33 mouse cellular contexts compared by ENCODE assay signal in the genomic region with DNA sequence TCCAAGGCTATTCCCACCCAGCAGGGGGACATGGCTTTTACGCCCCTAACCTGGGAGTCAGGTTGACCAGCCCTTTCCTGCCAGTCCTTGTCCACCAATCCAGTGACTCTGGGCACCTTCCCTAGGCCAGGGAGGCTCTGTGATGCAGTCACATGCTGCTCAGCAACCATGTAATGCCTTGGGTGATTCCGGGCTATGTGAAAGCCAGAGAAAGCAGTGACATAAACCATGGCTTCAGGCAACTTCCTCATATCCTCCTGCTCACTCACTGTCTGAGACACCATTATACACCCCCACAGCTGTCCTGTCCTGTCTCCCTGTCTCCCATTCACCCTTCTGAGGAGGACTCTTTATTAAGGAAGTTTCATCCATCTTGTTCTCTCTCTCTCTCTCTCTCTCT. TPM values are rescaled to one million over a fixed set of nuclear protein-coding genes. Genes with fewer than 3 reads are reported as not detected.
A peak's percentile ranks its signal among the peaks of the same experiment; 100 is the strongest.
DNase-seq lines count a peak whose midpoint lies in the region; ATAC-seq and TF ChIP-seq lines count a peak whose summit lies in the region.
"Had no signal": no experiment of that assay in that cellular context is flagged by ENCODE, and none has a peak within 500 bp of the region (broad histone marks: within the 10 kb centered on the region; RNA-seq: fewer than 3 reads in every experiment).

A gene (minus strand): TSS at position 101 of the 400 bp plus-strand sequence.

- no peak within 1 kb of the TSS for H3K9ac ChIP-seq in midbrain, postnatal 0 days (replicated peaks; ENCODE audit: low read length, poor library complexity, severe bottlenecking)
- H3K9ac ChIP-seq in midbrain, embryonic 11.5 days (ENCODE audit: low read length), result no peak within 1 kb of the TSS
- H3K9ac ChIP-seq in midbrain, embryonic 13.5 days (replicated peaks), result no peak within 1 kb of the TSS; the same call in 1 of the 2 replicates
- H3K9ac ChIP-seq in midbrain, embryonic 16.5 days (ENCODE audit: low read depth, low read length), result 0 out of 2 replicates have a peak within 1 kb of the TSS, but pooled peaks have one; percentile 4
- H3K9ac ChIP-seq: forebrain, embryonic 13.5 days; forebrain, postnatal 0 days; heart, embryonic 13.5 days; hindbrain, embryonic 14.5 days had no signal

- H3K4me2 ChIP-seq in midbrain, postnatal 0 days (ENCODE audit: low read depth, low read length, poor library complexity, severe bottlenecking), result no peak within 1 kb of the TSS
- H3K4me2 ChIP-seq in midbrain, embryonic 11.5 days, result no peak within 1 kb of the TSS
- no peak within 1 kb of the TSS for H3K4me2 ChIP-seq in midbrain, embryonic 13.5 days (replicated peaks)
- no peak within 1 kb of the TSS for H3K4me2 ChIP-seq in midbrain, embryonic 16.5 days (ENCODE audit: low read length)
- H3K4me2 ChIP-seq: forebrain, embryonic 13.5 days; heart, embryonic 13.5 days; hindbrain, embryonic 14.5 days had no signal

- peaks cover 18% of the 10 kb centered on the region for H3K4me1 ChIP-seq in midbrain, embryonic 10.5 days
- H3K4me1 ChIP-seq in midbrain, postnatal 0 days (ENCODE audit: insufficient read depth, low read length), result no peaks in the 10 kb centered on the region; the same call in 1 of the 2 replicates
- no peaks in the 10 kb centered on the region for H3K4me1 ChIP-seq in midbrain, embryonic 11.5 days (ENCODE audit: control insufficient read depth, insufficient read depth, low read length)
- peaks cover 32% of the 10 kb centered on the region for H3K4me1 ChIP-seq in midbrain, embryonic 13.5 days (replicated peaks)
- H3K4me1 ChIP-seq in midbrain, embryonic 16.5 days (ENCODE audit: control insufficient read depth, insufficient read depth, low read length), result 0 out of 2 replicates have a peak, but pooled peaks cover 7% of the 10 kb centered on the region
- H3K4me1 ChIP-seq: heart, embryonic 13.5 days had no signal

- H3K27ac ChIP-seq in midbrain, embryonic 10.5 days (replicated peaks), result peak within 1 kb of the TSS; percentile 23; the same call in 1 of the 2 replicates
- H3K27ac ChIP-seq in midbrain, postnatal 0 days (ENCODE audit: low read depth, low read length), result no peak within 1 kb of the TSS
- no peak within 1 kb of the TSS for H3K27ac ChIP-seq in midbrain, embryonic 11.5 days (ENCODE audit: low read depth, low read length)
- 0 out of 2 replicates have a peak within 1 kb of the TSS, but pooled peaks have one; percentile 5 for H3K27ac ChIP-seq in midbrain, embryonic 13.5 days
- peak within 1 kb of the TSS; percentile 6; the same call in 1 of the 2 replicates for H3K27ac ChIP-seq in midbrain, embryonic 16.5 days (ENCODE audit: low read length)
- H3K27ac ChIP-seq: forebrain, embryonic 10.5 days; forebrain, embryonic 13.5 days; heart, embryonic 13.5 days; hindbrain, embryonic 14.5 days; hindbrain, postnatal 0 days had no signal

- ATAC-seq in midbrain, postnatal 0 days (ENCODE audit: low FRiP score), result no peak
- ATAC-seq in midbrain, embryonic 11.5 days (ENCODE audit: low FRiP score), result no peak
- no peak for ATAC-seq in midbrain, embryonic 13.5 days
- no peak for ATAC-seq in midbrain, embryonic 16.5 days
- ATAC-seq: forebrain, embryonic 13.5 days; forebrain, postnatal 0 days; hindbrain, postnatal 0 days; Patski had no signal

- H3K36me3 ChIP-seq in midbrain, embryonic 10.5 days, result no peaks in the 10 kb centered on the region
- H3K36me3 ChIP-seq in midbrain, postnatal 0 days (ENCODE audit: insufficient read depth, low read length), result no peaks in the 10 kb centered on the region
- no peaks in the 10 kb centered on the region for H3K36me3 ChIP-seq in midbrain, embryonic 11.5 days (ENCODE audit: control insufficient read depth, insufficient read depth, low read length)
- no peaks in the 10 kb centered on the region for H3K36me3 ChIP-seq in midbrain, embryonic 13.5 days
- no peaks in the 10 kb centered on the region for H3K36me3 ChIP-seq in midbrain, embryonic 16.5 days (ENCODE audit: control insufficient read depth, insufficient read depth, low read length)
- H3K36me3 ChIP-seq: forebrain, embryonic 10.5 days; G1E; heart, embryonic 13.5 days had no signal

- peaks cover 30% of the 10 kb centered on the region for H3K27me3 ChIP-seq in midbrain, embryonic 10.5 days (ENCODE audit: low read depth, poor library complexity, severe bottlenecking)
- no peaks in the 10 kb centered on the region for H3K27me3 ChIP-seq in midbrain, postnatal 0 days (ENCODE audit: insufficient read depth, low read length)
- H3K27me3 ChIP-seq in midbrain, embryonic 11.5 days (ENCODE audit: control insufficient read depth, insufficient read depth, low read length), result no peaks in the 10 kb centered on the region
- peaks cover 10% of the 10 kb centered on the region; the same call in 1 of the 2 replicates for H3K27me3 ChIP-seq in midbrain, embryonic 13.5 days
- H3K27me3 ChIP-seq in midbrain, embryonic 16.5 days (ENCODE audit: control insufficient read depth, insufficient read depth, low read depth, low read length), result no peaks in the 10 kb centered on the region

- no peak for DNase-seq in midbrain, embryonic 10.5 days (ENCODE audit: low spot score)
- no peak for DNase-seq in midbrain, postnatal 0 days (ENCODE audit: low spot score)
- DNase-seq in midbrain, embryonic 11.5 days (ENCODE audit: low spot score, missing footprints), result peak; percentile 56
- DNase-seq in left cerebral cortex, postnatal 36 days (ENCODE audit: low spot score in 2 of 2), result no peak
- no peak for DNase-seq in urinary bladder, postnatal 25 days (ENCODE audit: low spot score)
- DNase-seq: adrenal gland, postnatal 10 days; B cell, adult 2 months; cerebellum, adult 18-20 months; cerebellum, adult 9-10 months; cerebellum, postnatal 14 days; forebrain, postnatal 0 days; gastrocnemius, postnatal 25 days; heart, adult 18-20 months had no signal

- intact Hi-C loops in left cerebral cortex, postnatal 36 days (cut with DNase I), result no loop called here

- 88% methylated on average over 2 of the region's 2 CpGs for WGBS in midbrain, embryonic 10.5 days
- WGBS in midbrain, postnatal 0 days, result 87% methylated on average over 2 of the region's 2 CpGs
- WGBS in midbrain, embryonic 11.5 days, result 87% methylated on average over 2 of the region's 2 CpGs
- WGBS in midbrain, embryonic 13.5 days, result 91% methylated on average over 2 of the region's 2 CpGs
- WGBS in midbrain, embryonic 16.5 days, result 78% methylated on average over 2 of the region's 2 CpGs

- TF ChIP-seq CTCF in midbrain, postnatal 0 days (IDR thresholded peaks at IDR 0.05), result no peak

- no peak within 1 kb of the TSS for H3K4me3 ChIP-seq in midbrain, embryonic 10.5 days
- H3K4me3 ChIP-seq in midbrain, postnatal 0 days (ENCODE audit: low read depth, low read length), result no peak within 1 kb of the TSS
- no peak within 1 kb of the TSS for H3K4me3 ChIP-seq in midbrain, embryonic 11.5 days (ENCODE audit: low read depth, low read length)
- H3K4me3 ChIP-seq in midbrain, embryonic 13.5 days (replicated peaks), result no peak within 1 kb of the TSS
- no peak within 1 kb of the TSS for H3K4me3 ChIP-seq in midbrain, embryonic 16.5 days (ENCODE audit: low read depth, low read length)
- H3K4me3 ChIP-seq: forebrain, embryonic 10.5 days; forebrain, embryonic 13.5 days; heart, embryonic 13.5 days had no signal

- no peaks in the 10 kb centered on the region for H3K9me3 ChIP-seq in midbrain, embryonic 10.5 days (replicated peaks)
- H3K9me3 ChIP-seq in midbrain, postnatal 0 days (ENCODE audit: low read length), result no peaks in the 10 kb centered on the region
- no peaks in the 10 kb centered on the region for H3K9me3 ChIP-seq in midbrain, embryonic 11.5 days (ENCODE audit: control insufficient read depth, low read length)
- no peaks in the 10 kb centered on the region for H3K9me3 ChIP-seq in midbrain, embryonic 13.5 days
- H3K9me3 ChIP-seq in midbrain, embryonic 16.5 days (replicated peaks; ENCODE audit: control insufficient read depth, low read length, poor library complexity, severe bottlenecking), result no peaks in the 10 kb centered on the region
- H3K9me3 ChIP-seq: forebrain, embryonic 10.5 days; forebrain, embryonic 13.5 days; heart, embryonic 13.5 days had no signal

RNA-seq across cellular contexts. Expression of the gene that starts here (rescaled TPM):
- not detected in 2 replicates for polyA plus RNA-seq in midbrain, embryonic 10.5 days (2016; fragmentation: Nextera tagmentation; extraction: Ambion mirVana)
- not detected in 2 replicates for total RNA-seq in midbrain, postnatal 0 days (2014; rRNA removed)
- polyA plus RNA-seq in midbrain, postnatal 0 days (2015; fragmentation: Nextera tagmentation; extraction: Ambion mirVana), result not detected in 2 replicates
- not detected in 2 replicates for polyA plus RNA-seq in midbrain, embryonic 11.5 days (2014; fragmentation: Nextera tagmentation; extraction: Ambion mirVana)
- polyA plus RNA-seq in midbrain, embryonic 13.5 days (2015; fragmentation: Nextera tagmentation; extraction: Ambion mirVana), result not detected in 2 replicates
- polyA plus RNA-seq in midbrain, embryonic 16.5 days (2015; fragmentation: Nextera tagmentation; extraction: Ambion mirVana), result not detected in 2 replicates
- total RNA-seq in left cerebral cortex, postnatal 36 days (2021), result not detected
- total RNA-seq: adrenal gland, adult 18-20 months; adrenal gland, postnatal 10 days; adrenal gland, postnatal 36 days; CH12.LX; forebrain, postnatal 0 days; G1E; gastrocnemius, adult 8-10 months; gastrocnemius, postnatal 25 days; heart, adult 18-20 months; heart, postnatal 25 days; hematopoietic stem cell, adult 5-6 weeks; hindbrain, postnatal 0 days had no signal
- polyA plus RNA-seq: embryonic facial prominence, embryonic 11.5 days; embryonic facial prominence, embryonic 14.5 days; forebrain, embryonic 10.5 days; forebrain, embryonic 13.5 days; forebrain, postnatal 0 days; frontal cortex, adult 2 months; G1E; gonadal fat pad, adult 2 months; heart, embryonic 13.5 days; heart, embryonic 16.5 days; hindbrain, embryonic 14.5 days; hindbrain, postnatal 0 days; Patski had no signal

Comparison
In these comparisons a context has a peak if more than half of its experiments do, and no peak if none do; other contexts are left out.
1. H3K27ac ChIP-seq: peak in midbrain, embryonic 10.5 days (single experiment), midbrain, embryonic 13.5 days (single experiment) and midbrain, embryonic 16.5 days (single experiment); none in midbrain, postnatal 0 days (single experiment) and midbrain, embryonic 11.5 days (single experiment).
2. Peak in DNase-seq in midbrain, embryonic 11.5 days; RNA of the gene not detected or under 1 TPM.